Mouse (Mus musculus): ENCODE data around the gene Oser1. TPM values are rescaled to one million over a fixed set of nuclear protein-coding genes. Genes with fewer than 3 reads are reported as not detected.

Oser1 gene
- polyA plus RNA-seq, 1 experiment from 2014 or later: 79.8 TPM

DNA sequence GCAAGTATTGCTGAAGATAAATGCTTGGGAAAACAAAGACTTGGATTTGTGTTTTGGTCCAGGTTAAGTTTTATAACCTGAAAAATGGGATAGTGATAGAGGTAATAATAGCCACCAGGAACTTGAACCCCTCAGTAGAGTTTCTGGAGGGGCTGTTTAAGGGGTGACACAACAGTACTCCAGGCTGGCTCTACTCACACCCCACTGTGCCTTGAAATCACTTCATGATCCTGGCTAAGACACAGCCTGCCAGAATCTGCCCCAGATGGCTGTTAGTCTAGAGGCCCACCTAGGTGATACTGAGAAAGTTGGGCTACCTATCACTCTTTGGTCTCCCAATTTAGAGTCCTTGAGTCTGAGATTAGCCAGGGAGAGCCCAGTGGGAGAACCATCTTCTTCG lies 15.0 kb upstream of the Oser1 start:
- DNase-seq (ENCODE audit: low spot score): no peak
- TF ChIP-seq CTCF (IDR thresholded peaks at IDR 0.05; ENCODE audit: low read depth) (no peak), EP300 (optimal IDR thresholded peaks at IDR 0.05) (no peak)
- 64% methylated on average over 1 of the region's 1 CpGs for WGBS
- H3K27ac ChIP-seq (replicated peaks): no peak overlapping the region
- H3K4me1 ChIP-seq (replicated peaks; ENCODE audit: control insufficient read depth, insufficient read depth): no peaks in the 10 kb centered on the region
- no peaks in the 10 kb centered on the region for H3K36me3 ChIP-seq (ENCODE audit: control insufficient read depth, insufficient read depth, low read length)
- H3K27me3 ChIP-seq (ENCODE audit: control insufficient read depth, insufficient read depth, low read length): no peaks in the 10 kb centered on the region
- no peak overlapping the region for H3K4me2 ChIP-seq (replicated peaks; ENCODE audit: low read depth)
- ATAC-seq (ENCODE audit: low FRiP score, low TSS enrichment): no peak
- H3K9ac ChIP-seq (ENCODE audit: low read length): no peak overlapping the region
- H3K9me3 ChIP-seq (ENCODE audit: control insufficient read depth, low read length): no peaks in the 10 kb centered on the region
- H3K4me3 ChIP-seq (ENCODE audit: low read depth, low read length): no peak overlapping the region

DNA sequence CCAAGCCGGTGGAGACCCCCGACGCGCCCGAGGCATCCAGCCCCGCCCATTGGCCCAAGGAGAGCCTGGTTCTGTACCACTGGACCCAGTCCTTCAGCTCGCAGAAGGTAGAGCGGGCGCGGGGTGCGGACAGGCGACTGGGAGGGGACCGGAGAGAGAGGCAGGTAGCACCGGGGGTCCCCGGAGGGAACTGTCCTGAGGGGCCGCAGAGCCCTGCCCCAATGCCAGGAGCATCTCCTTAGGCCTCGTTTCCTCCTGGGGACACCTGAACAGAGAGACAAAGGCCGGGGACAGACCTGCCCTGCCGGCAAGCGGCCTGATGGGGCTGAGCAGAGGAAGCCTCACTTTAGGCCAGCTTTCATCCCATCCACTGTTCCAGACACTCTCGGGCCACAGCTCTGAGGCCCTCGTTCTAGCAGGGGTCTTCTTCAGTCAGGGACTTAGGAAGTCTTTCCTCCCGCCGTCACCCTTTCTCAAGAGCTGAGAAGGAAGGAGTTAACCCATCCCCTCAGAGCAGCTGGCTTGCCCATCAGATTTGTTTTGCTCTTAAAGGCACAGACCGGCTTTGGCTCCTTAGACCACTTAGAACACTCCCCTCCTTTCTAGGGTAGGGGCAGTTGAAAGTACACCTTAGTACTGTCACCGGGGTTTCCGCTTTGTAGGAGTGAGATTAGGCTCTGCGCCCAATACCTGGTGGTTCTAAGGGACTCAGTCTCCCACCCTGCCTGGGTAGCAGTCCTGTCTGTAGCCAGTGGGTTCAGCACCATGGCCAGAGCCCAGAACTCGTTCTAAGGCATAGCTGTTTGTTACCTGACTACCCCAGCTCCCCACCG lies 14.3 kb upstream of the Oser1 start:
- no peak overlapping the region for H3K9ac ChIP-seq (ENCODE audit: low read length)

DNA sequence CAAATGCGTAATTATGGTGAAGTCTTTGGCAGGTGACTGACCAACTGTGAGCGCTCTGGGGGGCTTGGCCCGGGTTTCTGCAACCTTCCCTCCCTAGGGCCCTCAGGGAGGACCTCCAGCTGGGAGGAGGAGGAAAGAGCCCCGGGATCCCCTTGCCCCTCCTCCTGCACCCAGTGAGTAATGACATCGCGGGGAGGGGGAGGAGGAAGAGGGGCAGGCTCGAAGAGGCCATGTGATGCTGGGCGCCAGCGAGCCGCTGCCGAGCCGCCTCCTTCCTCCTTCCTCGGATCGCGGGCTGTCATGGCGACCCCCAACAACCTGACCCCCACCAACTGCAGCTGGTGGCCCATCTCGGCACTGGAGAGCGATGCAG lies 13.7 kb upstream of the Oser1 start, which contains the start of gene Gdap1l1:
TSS of gene Gdap1l1 (plus strand) at position 231 of the 373 bp plus-strand sequence.
- TF ChIP-seq EP300 (optimal IDR thresholded peaks at IDR 0.05) (no peak), CTCF (IDR thresholded peaks at IDR 0.05; ENCODE audit: low read depth) (no peak)
- no peaks in the 10 kb centered on the region for H3K4me1 ChIP-seq (replicated peaks; ENCODE audit: control insufficient read depth, insufficient read depth)
- H3K4me2 ChIP-seq (replicated peaks; ENCODE audit: low read depth): peak within 1 kb of the TSS; percentile 44
- H3K36me3 ChIP-seq (ENCODE audit: control insufficient read depth, insufficient read depth, low read length): no peaks in the 10 kb centered on the region
- peak within 1 kb of the TSS; percentile 33 for H3K4me3 ChIP-seq (ENCODE audit: low read depth, low read length)
- H3K9me3 ChIP-seq (ENCODE audit: control insufficient read depth, low read length): no peaks in the 10 kb centered on the region
- peak; percentile 38; the same call in 1 of the 2 replicates for ATAC-seq (ENCODE audit: low FRiP score, low TSS enrichment)
- H3K27me3 ChIP-seq (ENCODE audit: control insufficient read depth, insufficient read depth, low read length): no peaks in the 10 kb centered on the region
- WGBS: 2% methylated on average over 15 of the region's 18 CpGs
- DNase-seq (ENCODE audit: low spot score): no peak
- no peak within 1 kb of the TSS for H3K27ac ChIP-seq (replicated peaks)
- no peak within 1 kb of the TSS for H3K9ac ChIP-seq (ENCODE audit: low read length)

More for the DNA sequence above, 14.3 kb upstream of the Oser1 start:
- no peaks in the 10 kb centered on the region for H3K27me3 ChIP-seq (ENCODE audit: control insufficient read depth, insufficient read depth, low read length)
- DNase-seq (ENCODE audit: low spot score): peak; percentile 62
- H3K4me1 ChIP-seq (replicated peaks; ENCODE audit: control insufficient read depth, insufficient read depth): no peaks in the 10 kb centered on the region
- ATAC-seq (ENCODE audit: low FRiP score, low TSS enrichment): 0 out of 2 replicates have a peak, but pooled peaks have one; percentile 11
- H3K27ac ChIP-seq (replicated peaks): no peak overlapping the region
- peak overlapping the region; percentile 44 for H3K4me2 ChIP-seq (replicated peaks; ENCODE audit: low read depth)
- peak overlapping the region; percentile 33 for H3K4me3 ChIP-seq (ENCODE audit: low read depth, low read length)
- H3K36me3 ChIP-seq (ENCODE audit: control insufficient read depth, insufficient read depth, low read length): no peaks in the 10 kb centered on the region
- no peaks in the 10 kb centered on the region for H3K9me3 ChIP-seq (ENCODE audit: control insufficient read depth, low read length)
- 2% methylated on average over 23 of the region's 30 CpGs for whole genome bisulfite sequencing
- no peak for TF ChIP-seq CTCF (IDR thresholded peaks at IDR 0.05; ENCODE audit: low read depth)
- TF ChIP-seq EP300 (optimal IDR thresholded peaks at IDR 0.05): no peak

DNA sequence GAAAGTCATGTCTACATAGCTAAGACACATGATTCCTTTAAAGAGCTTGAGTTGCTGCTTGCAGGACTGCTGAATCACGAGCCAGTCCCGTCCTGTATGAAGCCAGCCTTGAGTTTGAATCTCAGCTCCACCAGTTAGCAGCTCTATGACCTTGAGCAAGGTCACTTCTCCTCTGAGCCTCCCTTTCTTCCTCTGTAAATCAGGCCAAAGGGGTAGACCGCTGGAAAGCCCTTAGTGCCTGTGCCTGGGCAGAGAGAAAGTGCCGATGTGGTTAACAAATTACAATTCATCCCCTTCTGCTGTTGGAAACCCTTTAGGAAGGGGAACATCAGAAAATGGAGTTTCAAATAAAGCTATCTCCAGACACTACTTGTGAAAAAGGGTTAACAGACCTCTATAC lies 13.3 kb upstream of the Oser1 start:
- no peak for TF ChIP-seq EP300 (optimal IDR thresholded peaks at IDR 0.05)
- TF ChIP-seq CTCF (IDR thresholded peaks at IDR 0.05; ENCODE audit: low read depth): no peak
- H3K36me3 ChIP-seq (ENCODE audit: control insufficient read depth, insufficient read depth, low read length): no peaks in the 10 kb centered on the region
- H3K9me3 ChIP-seq (ENCODE audit: control insufficient read depth, low read length): no peaks in the 10 kb centered on the region
- H3K4me3 ChIP-seq (ENCODE audit: low read depth, low read length): no peak overlapping the region
- peak overlapping the region; percentile 44 for H3K4me2 ChIP-seq (replicated peaks; ENCODE audit: low read depth)
- no peak overlapping the region for H3K27ac ChIP-seq (replicated peaks)
- H3K4me1 ChIP-seq (replicated peaks; ENCODE audit: control insufficient read depth, insufficient read depth): no peaks in the 10 kb centered on the region
- no peak overlapping the region for H3K9ac ChIP-seq (ENCODE audit: low read length)
- H3K27me3 ChIP-seq (ENCODE audit: control insufficient read depth, insufficient read depth, low read length): no peaks in the 10 kb centered on the region
- WGBS: 48% methylated on average over 4 of the region's 4 CpGs
- no peak for ATAC-seq (ENCODE audit: low FRiP score, low TSS enrichment)
- no peak for DNase-seq (ENCODE audit: low spot score)

DNA sequence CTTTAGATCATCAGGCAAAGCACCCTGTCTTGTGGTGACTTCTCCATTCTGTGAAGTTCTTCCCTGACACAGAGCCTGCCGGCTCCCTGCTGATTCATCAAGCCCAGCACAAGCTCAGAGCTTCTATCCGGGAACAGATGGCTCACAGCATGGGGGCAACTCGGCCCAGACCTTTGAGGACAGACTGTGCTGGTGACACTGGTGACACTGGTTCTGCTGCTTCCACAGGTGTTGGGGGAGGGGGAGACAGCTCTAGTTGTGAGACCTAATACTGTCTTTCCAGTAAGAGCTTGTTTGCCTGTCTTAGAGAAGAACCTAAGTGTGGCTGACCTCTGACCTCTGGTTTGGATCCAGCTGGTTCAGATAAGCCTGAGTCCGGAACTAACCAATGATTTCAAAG lies 9.5 kb upstream of the Oser1 start:
- 16% methylated on average over 4 of the region's 4 CpGs for WGBS
- DNase-seq (ENCODE audit: low spot score) (no peak), ATAC-seq (ENCODE audit: low FRiP score, low TSS enrichment) (no peak)
- no peak overlapping the region for H3K4me3 ChIP-seq (ENCODE audit: low read depth, low read length)
- H3K36me3 ChIP-seq (ENCODE audit: control insufficient read depth, insufficient read depth, low read length): no peaks in the 10 kb centered on the region
- TF ChIP-seq CTCF (IDR thresholded peaks at IDR 0.05; ENCODE audit: low read depth) (no peak), EP300 (optimal IDR thresholded peaks at IDR 0.05) (no peak)
- no peak overlapping the region for H3K4me2 ChIP-seq (replicated peaks; ENCODE audit: low read depth)
- no peaks in the 10 kb centered on the region for H3K9me3 ChIP-seq (ENCODE audit: control insufficient read depth, low read length)
- H3K9ac ChIP-seq (ENCODE audit: low read length): no peak overlapping the region
- H3K27me3 ChIP-seq (ENCODE audit: control insufficient read depth, insufficient read depth, low read length): no peaks in the 10 kb centered on the region
- no peaks in the 10 kb centered on the region for H3K4me1 ChIP-seq (replicated peaks; ENCODE audit: control insufficient read depth, insufficient read depth)
- no peak overlapping the region for H3K27ac ChIP-seq (replicated peaks)

DNA sequence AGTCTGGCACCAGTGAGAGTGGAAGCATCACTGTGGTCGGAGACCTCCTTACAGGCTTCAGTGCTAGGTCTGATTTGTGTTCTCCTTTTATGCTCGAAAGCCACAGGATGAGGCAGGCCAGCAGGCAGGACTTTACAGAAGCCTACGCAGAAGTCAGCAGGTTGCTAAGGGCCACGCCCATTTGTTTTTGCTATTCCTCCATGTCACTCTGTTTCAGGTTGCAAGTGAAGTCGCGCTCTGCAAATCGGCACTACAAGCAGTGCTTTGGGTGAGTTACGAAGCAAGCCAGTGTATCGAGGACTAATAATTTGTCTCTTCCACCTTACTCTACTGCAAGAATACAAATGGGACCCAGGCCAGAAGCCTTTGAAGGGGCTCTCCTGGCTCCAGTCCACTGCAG lies 6.8 kb upstream of the Oser1 start:
- WGBS: 75% methylated on average over 9 of the region's 9 CpGs
- H3K4me2 ChIP-seq (replicated peaks; ENCODE audit: low read depth): no peak overlapping the region
- no peaks in the 10 kb centered on the region for H3K36me3 ChIP-seq (ENCODE audit: control insufficient read depth, insufficient read depth, low read length)
- ATAC-seq (ENCODE audit: low FRiP score, low TSS enrichment) (no peak), DNase-seq (ENCODE audit: low spot score) (no peak)
- H3K4me3 ChIP-seq (ENCODE audit: low read depth, low read length): no peak overlapping the region
- no peaks in the 10 kb centered on the region for H3K4me1 ChIP-seq (replicated peaks; ENCODE audit: control insufficient read depth, insufficient read depth)
- no peaks in the 10 kb centered on the region for H3K9me3 ChIP-seq (ENCODE audit: control insufficient read depth, low read length)
- H3K9ac ChIP-seq (ENCODE audit: low read length): no peak overlapping the region
- no peaks in the 10 kb centered on the region for H3K27me3 ChIP-seq (ENCODE audit: control insufficient read depth, insufficient read depth, low read length)
- TF ChIP-seq EP300 (optimal IDR thresholded peaks at IDR 0.05) (no peak), CTCF (IDR thresholded peaks at IDR 0.05; ENCODE audit: low read depth) (no peak)
- H3K27ac ChIP-seq (replicated peaks): no peak overlapping the region

All from stomach, postnatal 0 days (tissue).